Mouse (Mus musculus): ENCODE measurements around the gene Zfyve28.

- TF ChIP-seq POLR2A (IDR thresholded peaks at IDR 0.05; ENCODE audit: low read depth, low read length) (no peak), CTCF (conservative IDR thresholded peaks at IDR 0.05; ENCODE audit: insufficient read depth, insufficient read length, low read depth, low read length) (no peak)
These were observed 62.7 kb downstream of the Zfyve28 start for GRCm38 (mm10) chr5:34225516-34225915.
